Mouse (Mus musculus): ENCODE measurements around the gene Zdhhc12.
"Not testable (repeated sequence)": the region's sequence is repeated elsewhere in the genome, so short reads cannot be mapped to it uniquely, and the experiment has no call there.

The Zdhhc12 gene

GRCm38 (mm10) chr2:30063791-30064190 is 29.7 kb downstream of the Zdhhc12 start:
- no peak for DNase-seq (ENCODE audit: low spot score)

DNA sequence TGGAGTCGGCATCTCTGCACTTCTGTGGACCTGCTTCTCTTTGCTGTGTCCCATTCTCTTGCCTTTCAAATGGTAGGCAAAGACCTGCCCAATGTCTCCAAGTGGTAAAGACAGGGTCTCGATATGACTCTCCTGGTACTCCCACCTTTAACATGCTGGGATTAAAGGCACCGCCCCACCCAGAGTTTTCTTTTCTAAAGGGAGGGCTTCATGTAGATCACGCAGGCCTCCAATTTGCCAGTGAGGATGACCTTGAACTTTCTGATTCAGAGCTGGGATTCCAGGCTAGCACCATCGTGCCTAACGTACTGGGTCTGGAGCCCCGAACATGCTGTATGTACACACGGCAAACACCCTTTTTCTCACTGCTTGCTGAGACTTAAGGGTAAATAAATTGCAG is 30.2 kb downstream of the Zdhhc12 start:
- DNase-seq (ENCODE audit: low spot score): no peak

DNA sequence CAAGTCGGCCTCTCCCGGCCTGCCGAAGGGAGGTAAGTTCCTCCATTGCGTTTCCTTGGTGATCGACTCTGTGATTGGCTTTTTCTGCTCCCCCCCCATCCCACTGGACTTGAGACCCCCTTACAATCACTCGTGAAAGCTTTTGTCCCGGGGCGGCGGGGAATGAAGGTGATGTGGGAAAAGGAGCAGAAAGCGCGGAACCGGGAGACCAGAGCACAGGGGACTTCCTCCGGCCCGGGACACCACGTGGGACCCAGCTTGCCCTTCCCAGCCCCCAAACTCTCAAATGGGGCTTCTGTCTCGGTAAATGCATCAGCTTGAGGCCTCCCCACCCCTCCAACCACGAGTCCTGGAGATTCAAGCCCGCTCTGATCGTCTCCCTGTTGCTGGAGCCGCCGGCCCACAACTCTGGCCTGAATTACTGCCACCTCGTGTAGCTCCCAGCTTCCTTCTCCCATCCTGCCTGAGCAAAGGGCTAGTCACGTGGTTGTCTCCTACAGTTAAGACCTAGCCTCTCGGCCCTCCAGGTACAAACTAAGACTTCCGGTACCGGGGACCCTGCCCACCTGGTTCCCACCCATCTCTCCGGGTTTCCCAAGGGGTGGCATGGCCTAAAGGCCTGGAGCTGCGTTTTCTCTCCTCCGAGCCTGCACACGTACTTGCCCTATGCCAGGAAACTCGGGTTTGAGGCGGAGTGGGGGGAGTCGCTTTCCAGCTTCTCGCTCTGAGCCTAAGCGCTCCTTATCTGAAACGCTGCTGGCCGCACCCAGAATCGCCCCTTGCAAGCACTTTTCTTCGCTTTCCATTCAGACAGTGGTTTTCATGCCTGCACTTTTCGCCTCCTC is 31.0 kb downstream of the Zdhhc12 start:
- peak; percentile 83 for DNase-seq (ENCODE audit: low spot score)

GRCm38 (mm10) chr2:30061215-30062166 is 32.0 kb downstream of the Zdhhc12 start:
- peak; percentile 90 for DNase-seq (ENCODE audit: low spot score)

DNA sequence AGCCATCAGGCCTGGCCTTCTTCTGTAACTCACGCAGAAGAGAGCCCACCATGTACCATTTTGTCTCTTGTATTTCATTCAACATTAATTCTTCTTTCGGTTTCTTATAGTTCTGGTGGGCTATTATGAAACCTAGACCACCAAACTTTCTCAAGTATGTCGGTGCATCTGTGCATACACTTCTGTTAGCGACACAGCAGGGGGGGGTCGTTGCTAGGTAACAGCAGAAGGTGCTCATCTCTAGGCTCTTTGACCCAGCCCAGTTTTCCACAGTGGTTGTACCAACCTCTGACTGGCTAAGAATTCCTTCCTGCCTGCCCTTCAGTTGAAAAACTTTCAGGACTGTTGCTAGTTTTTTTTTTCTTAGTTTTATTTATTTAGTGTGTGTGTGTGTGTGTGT is 35.0 kb downstream of the Zdhhc12 start:
- DNase-seq (ENCODE audit: low spot score): peak; percentile 44

GRCm38 (mm10) chr2:30057223-30057904 is 36.1 kb downstream of the Zdhhc12 start, which contains the start of gene Set:
TSS of gene Set (plus strand) at chr2:30057378.
- DNase-seq (ENCODE audit: low spot score): peak; percentile 73

DNA sequence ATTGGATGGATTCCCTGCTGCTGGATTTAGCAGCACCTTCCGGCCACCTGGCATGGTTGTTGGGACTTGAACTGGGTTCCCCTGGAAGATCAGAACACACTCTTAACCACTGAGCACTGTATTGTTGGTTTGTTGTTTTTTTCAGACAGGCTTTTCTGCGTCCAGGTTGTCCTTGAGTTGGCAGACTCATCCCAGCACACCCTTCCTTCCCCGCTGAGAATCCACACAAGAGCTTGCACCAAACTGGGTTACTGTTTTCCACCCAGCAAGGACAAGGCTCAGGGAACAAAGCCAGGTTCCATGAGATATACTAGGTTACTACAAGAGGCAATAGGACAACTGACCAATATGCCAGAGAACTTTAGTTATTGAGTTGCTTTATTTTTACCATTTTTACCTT is 36.7 kb downstream of the Zdhhc12 start:
- no peak for DNase-seq (ENCODE audit: low spot score)

GRCm38 (mm10) chr2:30055310-30055709 is 38.1 kb downstream of the Zdhhc12 start:
- DNase-seq (ENCODE audit: low spot score): not testable (repeated sequence)

GRCm38 (mm10) chr2:30051992-30052761 is 41.3 kb downstream of the Zdhhc12 start:
- DNase-seq (ENCODE audit: low spot score): no peak

GRCm38 (mm10) chr2:30049831-30050230 is 43.6 kb downstream of the Zdhhc12 start:
- DNase-seq (ENCODE audit: low spot score): no peak

- DNase-seq (ENCODE audit: low spot score): peak; percentile 100
Observed at GRCm38 (mm10) chr2:30048699-30049388, 44.6 kb downstream of the Zdhhc12 start, which contains the start of gene Wdr34. TSS of gene Wdr34 (minus strand) at chr2:30048881.

GRCm38 (mm10) chr2:30048101-30048501 is 45.3 kb downstream of the Zdhhc12 start:
- DNase-seq (ENCODE audit: low spot score): no peak

- no peak for DNase-seq (ENCODE audit: low spot score)
Observed at GRCm38 (mm10) chr2:30047127-30047526, 46.3 kb downstream of the Zdhhc12 start.

- DNase-seq (ENCODE audit: low spot score): no peak
Observed at GRCm38 (mm10) chr2:30044550-30044949, 48.9 kb downstream of the Zdhhc12 start.

DNA sequence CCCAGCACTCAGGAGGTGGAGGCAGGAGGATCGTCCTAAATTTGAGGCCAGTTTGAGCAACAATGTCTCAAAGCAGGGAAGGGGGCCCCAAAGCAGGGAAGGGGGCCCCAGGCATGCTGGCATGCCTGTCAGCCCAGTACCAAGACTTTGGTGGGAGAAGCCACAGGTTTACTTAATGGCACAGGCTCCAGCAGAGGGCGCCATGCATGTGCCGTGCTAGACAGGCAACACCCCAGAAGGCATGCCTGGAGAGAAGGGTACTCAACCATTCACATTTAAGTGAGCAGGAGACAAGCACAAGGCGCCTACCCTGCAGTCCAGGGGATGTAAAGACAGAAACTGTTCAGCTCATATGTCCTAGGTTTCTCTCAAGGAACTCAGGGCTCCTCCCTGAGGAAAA is 51.0 kb downstream of the Zdhhc12 start:
- peak; percentile 93 for DNase-seq (ENCODE audit: low spot score)

All from embryo, embryonic 10 days (tissue).